Mouse (Mus musculus) kidney, postnatal 14 days (tissue): ENCODE measurements around the gene Gm17571.

Experiments
- DNase-seq: peaks from one replicate; pipeline ENCODE4 v3.0.0; 2022; ENCODE audit warnings: mixed read lengths

Gm17571 gene

DNA sequence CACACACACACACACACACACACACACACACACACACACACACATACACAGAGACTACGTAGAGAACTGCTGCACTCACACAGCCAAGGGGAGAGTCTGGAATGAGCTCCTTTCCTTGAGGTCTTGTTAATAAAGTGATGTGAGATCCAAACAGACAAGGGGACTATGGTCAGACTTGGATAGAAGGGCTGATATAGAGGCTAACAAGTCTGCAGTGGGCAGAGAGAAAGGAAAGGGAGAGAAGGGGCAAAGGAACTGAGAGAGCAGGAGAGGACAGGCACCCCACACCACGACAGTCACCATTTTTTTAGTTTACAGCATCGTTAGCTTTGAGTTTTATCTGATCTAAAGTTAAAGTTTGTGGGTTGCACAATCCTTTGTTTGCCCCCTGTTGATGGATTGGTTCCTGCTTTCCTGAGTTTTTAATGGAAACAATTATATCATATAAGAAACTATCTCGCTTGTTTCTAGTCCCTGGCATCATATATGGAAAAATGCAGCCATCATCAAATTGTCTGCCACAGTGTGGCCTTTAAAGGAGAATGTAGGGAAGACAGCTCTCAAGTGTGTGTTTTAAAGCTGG, at the start of gene Gm17571:
Gm17571 (minus strand) TSS at position 51 of the 583 bp plus-strand sequence.
- DNase-seq = no peak

DNA sequence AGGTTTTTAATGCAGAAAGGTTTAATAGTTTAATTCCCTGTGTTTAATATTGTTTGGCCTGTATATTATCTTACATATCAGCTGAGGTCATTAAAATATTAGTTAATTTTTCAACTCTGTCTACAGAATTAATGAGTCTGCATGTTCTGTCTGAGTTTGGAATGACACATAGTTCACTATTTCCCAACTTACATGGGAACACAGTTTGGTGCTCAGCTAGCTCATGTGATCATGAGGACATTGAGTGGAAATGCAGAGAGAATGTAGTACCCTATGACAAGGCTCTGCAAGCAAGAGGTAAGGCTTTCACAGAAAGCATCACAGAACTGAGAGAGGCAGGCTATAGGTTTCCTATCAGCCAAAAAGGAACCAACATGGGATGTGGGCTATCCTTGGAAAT, 49.0 kb upstream of the Gm17571 start:
- no peak for DNase-seq

DNA sequence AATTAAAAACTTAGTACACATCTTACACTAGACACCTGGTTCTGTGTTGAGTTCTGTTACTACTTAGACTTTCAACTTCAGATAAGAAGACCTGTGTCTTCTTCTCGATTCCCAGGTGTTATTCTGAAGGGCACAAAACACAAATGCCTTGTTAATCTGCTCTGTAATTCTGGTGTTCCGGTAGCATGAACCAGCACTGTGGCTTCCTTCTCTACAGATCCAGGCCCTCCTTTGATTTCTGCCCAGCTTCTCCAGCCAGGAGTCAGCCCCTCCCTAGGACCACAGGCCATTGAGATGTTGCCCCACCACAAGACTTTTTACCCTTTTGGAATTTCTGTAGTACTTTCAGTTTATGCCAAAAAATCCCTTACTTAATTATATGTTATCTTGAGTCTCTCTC, 47.2 kb upstream of the Gm17571 start:
- DNase-seq = no peak

DNA sequence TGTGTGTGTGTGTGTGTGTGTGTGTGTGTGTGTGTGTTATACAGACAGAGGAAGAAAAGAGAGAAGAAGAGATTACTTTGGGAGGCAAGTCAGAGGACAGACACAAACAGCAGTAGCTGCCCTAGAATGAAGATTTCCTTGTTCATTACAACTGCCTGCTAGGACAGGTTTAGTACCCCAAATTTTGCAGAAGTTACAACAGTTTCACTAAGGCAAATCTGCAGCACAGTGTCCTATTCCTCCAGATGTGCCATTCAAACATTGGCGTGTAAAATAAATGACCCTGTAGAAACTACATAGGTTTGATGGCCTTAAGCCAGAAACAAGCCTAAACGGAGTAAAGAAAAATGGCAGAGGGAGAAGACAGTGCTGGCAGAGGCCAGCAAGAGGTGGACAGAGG, 46.3 kb upstream of the Gm17571 start:
- no peak for DNase-seq

DNA sequence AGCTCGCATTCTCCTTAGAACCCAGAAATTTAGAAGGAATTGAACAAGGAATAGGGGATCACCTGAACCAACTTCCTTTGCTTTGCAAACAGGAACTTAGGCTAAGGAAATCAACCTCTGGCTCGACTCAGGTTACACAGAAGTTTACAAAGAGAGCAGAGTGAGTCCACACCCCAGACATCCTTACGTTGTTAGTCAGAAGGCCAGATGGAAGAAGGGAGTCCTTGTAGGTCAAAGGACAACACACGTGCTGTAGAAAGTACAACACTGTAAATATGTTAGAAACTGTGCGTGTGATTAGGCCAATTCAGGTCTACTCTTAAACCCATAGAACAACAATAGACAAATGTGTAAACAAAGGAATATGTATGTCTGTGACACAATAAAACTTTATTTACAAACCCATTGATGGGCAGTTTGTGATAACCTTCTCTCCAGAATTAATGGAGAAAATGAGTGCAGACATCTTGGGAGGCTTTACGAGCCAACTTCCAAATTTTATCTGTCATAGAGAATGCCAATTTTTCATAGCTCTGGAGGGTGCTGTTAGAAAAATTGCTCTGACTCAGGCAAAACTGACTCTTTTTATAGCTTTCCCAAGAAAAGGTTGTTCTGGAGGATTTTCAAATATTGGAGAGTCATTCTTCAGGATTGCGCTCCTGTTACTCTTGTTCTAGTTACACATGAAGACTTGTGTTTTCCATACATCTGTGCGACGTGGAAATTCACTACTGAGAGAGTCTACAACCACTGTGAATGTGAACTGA, 45.5 kb upstream of the Gm17571 start:
- DNase-seq = no peak

DNA sequence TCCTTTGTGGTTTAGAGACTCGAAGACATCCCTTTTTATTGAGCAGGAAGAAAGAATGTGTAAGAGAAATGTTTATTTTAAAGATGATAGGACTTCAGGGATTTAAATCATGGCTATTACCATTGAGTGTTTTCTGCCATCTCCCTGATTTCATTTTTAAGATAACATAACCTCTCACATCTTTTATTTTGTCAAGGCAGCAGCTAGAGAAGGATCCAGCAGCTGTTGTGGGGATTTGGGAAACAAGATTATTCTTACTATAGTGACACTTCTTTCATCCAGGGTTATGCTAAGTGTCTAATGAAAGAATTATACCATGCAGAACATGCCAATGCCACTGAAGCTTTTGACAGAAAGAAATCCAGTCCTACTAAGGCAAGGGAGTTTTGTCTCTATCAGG, 44.6 kb upstream of the Gm17571 start:
- no peak for DNase-seq

DNA sequence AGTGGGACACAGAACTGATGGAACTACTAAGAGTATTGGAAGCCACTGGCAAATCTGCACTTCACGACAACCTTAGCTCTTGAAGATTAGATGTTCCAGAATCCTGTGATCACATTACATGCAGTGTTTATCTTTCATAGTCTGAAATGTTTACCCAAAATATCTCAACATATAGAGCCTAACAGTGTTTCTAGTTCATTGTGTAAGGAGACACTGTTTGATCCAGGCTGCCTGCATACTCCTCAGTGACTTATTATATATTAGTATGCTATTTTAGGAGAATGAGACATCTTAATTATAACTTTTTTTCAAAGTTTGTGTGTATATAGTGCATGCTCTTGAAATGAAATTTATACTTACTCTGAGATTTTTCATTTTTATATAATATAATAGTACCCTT, 39.4 kb upstream of the Gm17571 start:
- DNase-seq = no peak

DNA sequence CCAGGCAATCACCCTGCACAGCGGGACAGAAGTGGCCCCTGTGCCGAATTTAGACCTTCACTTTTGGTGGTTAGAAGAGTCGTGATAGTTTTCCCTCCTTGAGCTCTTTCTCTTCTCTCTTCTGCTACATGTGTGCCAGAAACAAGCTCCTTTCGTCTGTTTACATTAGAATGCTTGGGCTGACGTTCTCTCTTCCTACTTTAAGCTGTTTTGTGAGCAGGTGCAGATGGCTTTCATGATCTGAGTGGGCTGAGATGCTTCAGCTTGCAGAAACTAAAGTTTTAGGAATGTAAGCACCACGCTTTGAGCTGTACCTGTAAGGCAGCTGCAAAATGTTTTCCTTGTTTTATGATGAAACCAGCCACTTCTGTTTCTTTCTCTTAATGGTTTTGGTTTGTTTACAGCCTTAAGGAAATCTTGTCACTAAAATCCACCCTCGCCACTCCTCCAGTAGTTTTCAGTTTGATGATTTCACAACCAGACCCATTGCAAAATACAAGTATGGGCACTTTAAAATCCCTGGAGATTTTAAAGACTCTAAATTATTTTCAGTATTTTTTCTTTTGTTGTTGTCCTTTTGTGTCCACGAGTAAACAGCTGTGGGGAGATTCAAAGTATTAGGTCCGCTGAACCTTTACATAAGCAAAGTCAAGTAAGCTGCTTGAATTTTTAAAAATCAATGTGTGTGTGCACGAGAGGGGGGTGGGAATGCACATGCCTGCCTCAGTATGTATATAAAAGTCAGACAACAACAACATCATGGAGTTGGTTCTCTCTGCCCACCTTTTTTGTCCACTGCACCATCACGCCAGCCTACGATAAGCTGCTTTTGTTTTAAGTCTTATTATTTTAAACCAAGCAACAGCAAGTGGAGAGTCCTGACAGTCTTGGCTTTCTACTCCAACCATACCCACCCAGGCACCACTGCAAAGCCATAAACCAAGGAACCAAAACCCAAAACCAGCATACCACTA, 38.0 kb upstream of the Gm17571 start:
- no peak for DNase-seq

DNA sequence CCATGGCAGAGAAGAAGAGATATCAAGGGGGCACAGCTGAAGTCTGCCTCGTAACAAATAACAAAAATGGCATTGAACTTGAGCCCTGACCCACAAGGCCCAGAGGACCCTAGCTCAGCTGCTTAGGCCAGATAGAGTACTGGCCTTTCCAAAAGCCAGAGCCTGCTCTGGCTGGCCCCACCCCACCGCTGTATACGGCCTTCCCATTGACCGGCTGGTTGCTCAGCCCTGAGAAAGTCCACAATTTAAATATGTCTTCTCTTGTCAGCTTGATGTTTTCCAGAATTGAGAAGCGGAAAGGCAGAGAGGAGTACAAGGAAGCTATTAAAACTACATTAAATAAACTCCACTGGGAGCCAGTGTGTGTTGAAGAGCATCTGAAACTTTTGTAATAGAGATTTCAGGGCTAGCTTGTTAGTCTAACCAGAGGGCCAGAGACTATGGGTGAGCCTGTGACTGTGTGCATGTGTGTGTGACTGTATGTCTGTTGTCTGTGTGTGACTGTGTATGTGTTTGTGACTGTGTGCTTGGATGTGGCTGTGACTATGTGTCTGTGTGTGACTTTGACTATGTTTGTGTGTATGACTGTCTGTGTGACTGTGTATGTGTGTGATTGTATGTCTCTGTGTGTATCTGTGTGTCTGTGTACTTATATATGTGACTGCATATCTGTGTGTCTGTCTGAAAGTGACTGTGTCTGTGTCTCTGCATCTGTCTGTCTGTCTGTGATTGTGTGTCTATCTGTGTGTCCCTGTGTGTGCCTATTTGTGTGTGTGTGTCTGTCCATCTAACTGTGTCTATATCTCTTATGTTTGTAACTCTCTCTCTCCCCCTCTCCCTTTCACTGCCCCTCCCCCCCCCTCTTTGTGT, 36.9 kb upstream of the Gm17571 start:
- DNase-seq = no peak

DNA sequence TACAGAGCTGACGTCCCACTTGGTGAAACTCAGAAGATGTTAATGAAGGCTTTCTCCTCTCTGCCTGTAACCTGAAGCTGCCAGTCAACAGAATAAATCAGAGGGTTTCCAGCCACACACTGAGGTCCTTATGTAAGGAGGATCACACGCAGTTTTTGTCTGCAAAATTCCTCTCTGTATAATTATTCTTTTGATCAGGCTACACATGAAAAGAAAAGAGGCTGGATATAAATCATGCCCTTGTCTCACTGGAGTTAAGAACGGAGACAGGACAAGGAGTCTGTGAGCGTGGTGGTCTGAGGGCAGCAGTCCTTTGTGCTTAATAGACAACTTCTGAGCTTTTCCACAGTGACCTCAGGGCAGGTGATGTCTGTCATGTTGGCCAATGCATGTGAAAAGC, 32.7 kb upstream of the Gm17571 start:
- no peak for DNase-seq

DNA sequence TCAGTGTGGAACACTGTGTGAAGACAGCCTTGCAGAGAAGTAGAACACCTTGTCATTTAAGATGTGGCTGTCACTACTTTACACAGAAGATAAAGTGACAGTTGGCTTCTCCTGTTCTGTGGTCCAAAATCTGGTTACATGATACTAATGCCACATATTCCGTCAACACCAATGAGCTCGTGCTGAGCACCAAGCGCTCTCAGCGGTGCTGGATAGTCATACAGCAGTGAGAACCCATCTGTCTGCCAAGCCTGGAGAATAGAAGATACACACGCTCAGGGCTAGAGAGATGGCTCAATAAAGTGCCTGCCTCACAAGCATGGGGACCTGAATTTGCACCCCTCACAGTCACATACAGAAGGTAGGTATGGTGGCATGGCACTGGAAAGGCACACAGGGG, 28.4 kb upstream of the Gm17571 start:
- DNase-seq = no peak

DNA sequence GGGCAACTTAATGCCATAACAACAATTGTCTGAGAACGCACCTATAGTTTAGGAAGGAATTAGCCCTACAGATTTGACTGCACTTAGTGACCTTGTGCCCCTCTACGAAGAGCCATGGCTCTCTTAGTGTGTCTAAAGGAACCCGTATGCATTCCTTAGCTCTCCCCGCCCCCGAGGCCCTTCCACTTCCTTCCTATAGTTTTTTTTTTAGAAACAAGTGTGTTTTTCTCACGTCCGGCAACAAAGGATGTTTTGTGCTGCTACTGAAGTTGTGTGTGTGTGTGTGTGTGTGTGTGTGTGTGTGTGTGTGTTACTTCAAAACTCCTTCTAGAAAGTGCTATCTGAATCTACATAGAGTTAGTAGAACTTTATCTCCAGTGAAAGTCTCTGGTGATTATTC, 23.5 kb upstream of the Gm17571 start:
- DNase-seq = peak; percentile 56

DNA sequence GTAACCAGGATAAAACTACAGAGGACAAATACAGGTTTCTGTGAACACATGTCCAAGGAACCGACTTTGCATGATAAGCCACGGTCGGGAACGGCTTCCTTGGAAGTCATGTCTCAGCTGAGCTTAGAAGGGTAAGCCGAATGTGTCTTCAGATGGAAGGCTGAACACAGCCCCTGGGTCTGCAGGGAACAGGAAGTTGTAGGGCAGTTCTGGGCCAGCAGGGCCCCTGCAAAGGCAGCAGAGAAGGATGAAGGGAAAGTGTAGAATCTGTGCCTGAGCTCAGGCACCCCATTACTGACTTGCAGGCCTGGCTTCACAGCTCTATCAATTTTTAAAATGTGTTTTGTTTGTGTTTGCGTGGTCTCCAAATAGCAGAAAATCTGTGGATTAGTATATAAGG, 22.2 kb upstream of the Gm17571 start:
- DNase-seq = no peak

DNA sequence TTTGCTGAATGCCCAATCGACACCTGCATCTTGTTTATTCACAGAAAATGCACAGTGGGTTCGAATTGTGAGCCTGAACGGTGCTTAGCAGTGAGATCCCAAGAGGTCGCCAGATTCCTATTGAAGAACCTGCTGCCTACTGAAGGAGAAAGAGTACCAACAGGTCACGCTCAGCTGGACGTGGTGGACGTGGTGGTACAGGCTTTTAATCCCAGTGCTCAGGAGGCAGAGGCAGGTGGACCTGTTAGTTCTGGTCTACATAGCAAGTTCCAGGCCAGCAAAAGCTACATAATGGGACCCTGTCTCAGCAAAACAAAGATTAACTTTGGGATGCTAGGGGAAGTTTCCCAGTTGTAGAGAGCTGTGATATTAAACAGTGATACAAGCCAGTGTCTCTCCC, 21.2 kb upstream of the Gm17571 start:
- peak; percentile 36 for DNase-seq

DNA sequence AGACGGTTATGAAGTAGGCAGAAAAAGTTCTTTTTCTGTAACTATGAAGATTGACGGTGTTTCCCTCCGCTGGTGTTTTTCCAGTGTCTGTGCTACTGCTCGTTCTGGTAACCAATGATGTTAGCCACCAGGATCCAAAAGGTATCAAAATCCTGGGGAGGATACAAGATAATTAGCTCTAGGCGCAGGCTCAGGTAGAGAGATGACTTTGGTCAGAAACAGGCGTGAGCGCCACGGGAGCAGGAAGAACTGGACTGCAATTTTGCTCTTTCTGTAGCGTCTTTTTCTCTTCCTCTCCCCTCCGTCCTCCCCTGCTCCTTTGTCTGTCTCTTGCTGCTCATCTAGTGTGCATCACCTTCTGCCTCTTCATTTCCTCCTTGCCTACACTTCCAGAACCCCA, 20.3 kb upstream of the Gm17571 start:
- no peak for DNase-seq

DNA sequence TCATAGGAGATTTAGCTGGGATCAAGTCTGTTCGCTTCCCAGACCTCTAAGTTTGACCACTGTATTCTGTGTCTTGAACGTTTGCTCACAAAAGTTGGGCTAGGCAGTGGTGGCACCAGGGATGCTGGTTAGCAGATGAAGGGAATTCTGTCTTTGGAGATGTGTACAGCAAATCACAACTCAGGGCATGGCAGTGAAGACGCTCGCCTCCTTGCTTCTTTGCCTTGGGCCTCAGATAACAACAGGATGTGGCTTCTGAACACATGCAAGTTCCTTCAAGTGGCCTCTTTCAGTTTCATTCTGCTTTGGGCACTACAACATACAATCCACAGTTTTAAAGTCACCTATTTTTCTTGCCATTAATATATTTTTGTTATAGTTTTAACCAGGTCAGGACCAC, 19.8 kb upstream of the Gm17571 start:
- DNase-seq = no peak

DNA sequence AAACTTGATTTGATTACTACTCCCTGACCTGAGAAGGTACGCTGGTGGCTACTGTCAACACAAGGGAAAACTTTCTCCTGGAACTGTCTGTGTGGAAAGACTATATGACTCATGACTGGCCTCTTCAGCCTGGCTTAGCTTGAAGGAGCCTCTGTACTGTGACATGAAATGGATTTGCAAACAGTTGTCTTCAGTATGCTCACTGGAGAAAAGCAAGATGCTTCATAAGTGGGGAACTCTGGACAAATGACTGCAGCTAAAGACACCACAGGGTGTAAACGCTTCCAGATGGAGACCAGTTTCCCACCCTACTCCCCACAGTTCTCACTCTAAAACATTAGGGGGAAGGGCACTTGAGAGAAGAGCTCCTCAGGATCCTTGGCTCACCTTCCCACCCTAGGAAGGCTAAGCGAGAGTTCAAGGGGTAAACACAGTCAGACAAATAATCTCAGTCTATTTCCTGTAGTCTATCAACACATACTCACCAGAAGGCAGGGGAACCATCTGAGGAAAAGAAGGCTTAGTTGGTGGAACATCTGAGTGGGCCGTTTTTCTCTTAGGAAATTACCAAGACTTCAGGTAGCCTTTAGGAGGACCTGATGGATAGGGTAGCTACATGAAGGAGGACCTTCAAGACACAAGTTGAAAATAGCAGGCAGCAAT, 18.9 kb upstream of the Gm17571 start:
- no peak for DNase-seq

DNA sequence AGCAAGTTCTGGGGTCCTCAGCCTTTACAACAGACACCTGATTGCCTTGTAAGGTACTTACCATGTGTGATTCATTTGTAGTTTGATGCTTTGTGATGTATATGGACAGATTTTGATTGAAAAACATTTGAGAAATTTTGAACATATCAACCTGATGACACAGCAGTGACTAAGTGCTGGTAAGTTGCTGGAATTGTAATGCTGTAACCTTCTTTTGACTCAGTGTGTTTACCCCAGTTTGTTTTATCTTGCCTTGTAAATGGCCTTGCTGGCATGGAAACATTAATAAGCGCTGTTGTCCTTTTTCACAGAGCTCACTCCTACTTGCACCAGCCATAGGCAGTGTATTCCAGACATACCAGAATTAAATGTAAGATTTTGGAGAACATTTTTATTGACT, 14.4 kb upstream of the Gm17571 start:
- DNase-seq = no peak

DNA sequence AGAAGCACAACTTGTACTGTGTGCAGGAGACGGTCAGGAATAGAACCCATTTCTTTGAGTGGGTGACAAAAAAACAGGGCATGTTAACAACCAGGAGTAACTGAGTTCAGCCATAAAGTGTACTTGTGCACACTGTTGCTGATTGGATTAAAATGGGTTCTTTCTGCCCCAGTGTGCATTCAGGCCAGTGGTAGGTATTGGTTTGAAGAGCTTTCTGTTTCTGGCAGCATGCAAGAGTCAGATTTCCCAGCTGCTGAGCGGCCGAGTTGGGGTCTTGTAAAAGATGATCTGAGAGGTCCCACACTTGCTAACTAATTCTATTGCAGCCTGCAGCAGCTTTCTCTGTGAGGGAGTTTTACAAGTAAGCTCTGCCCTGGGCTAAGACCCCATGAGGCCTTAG, 13.5 kb upstream of the Gm17571 start:
- no peak for DNase-seq

DNA sequence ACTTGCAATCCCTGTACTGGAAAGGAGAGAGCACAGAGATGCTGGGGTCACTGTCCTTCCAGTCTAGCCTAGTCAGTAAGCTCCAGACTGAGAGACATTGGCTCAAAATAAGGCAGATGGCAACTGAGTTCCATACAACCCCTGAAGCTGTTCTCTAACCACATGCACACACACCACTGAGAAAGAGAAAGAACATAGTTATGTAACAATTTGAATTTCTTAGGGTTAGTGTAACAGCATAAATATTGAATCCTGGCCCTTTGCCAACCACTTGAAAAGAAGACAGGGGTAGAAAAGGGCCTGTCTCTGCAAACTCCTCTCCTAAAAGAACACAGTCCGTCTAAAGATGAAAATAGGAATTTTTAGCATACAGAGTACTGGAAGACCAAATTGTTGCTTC, 12.8 kb upstream of the Gm17571 start:
- no peak for DNase-seq

DNA sequence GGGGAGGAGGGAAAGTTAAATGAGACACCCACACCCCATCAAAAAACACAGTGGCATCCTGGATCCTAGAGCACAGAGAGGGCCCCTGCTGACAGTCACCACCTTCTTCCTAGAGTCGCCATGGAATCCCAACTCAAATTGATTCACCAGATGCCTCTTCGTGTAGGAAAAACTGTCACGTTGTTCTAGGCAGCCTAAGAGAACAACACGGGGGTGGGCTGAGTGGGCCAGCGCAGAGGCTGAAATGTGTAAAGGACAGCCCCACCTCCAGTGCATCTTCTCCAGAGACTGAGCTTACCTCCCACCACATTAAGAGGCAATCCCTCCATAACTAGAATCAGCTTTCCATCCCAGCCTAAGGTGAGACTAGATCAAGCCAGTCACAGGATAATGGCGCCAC, 11.2 kb upstream of the Gm17571 start:
- no peak for DNase-seq

DNA sequence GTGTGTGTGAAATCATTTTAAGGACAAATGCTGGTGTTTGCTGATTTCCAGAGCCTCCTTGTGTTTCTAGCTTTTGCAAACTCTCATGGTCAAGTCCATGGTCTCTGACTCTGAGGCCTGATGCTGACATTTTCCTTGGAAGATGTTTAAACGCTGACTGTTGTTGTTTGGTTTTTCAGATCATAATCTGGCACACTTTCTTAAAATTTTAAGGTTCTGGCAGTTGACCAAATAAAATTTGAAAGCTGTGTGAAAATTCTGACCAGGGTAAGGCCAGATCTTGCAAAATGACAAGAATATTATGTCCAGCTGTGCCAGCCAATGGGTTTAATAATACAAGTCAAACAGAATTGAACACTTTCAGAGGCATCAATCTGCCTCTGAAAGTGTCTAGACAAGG, 8.7 kb upstream of the Gm17571 start:
- DNase-seq = no peak
